Mouse (Mus musculus): ENCODE data around the gene Arid3b. TPM values are rescaled to one million over a fixed set of nuclear protein-coding genes. Genes with fewer than 3 reads are reported as not detected.

The Arid3b gene
- polyA plus RNA-seq, 1 experiment: 42.9 TPM

DNA sequence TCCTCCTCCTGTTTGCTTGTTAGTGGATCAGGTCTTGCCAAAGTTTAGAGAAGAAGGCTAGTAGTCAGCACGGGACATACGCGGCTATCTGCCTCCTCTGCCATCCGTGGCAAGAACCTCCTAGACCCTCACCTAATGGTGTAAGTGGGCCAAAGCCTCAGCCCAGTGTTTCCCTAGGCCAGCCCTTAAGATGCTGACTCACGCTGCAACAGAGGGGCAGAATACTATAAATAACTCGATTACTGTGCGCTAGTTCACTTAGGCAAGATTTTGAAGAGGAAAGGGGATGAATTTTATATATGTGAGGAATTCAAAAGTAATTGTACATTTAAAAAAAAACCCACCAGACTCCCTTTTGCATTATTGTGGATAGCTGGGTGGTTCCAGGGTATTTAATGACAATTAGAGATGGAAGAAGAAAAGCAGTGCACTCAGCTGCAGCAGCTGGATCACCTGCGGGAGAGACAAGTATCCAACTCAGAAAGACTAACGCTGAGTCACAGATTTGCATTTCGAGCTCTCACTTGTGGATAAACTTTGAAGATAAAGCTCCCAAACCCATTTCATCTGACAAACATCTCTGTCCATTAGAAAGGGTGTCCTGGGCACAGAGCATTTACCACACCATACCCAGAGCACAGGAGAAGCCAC lies 31.4 kb downstream of the Arid3b start:
- H3K27me3 ChIP-seq (ENCODE audit: control insufficient read depth, insufficient read depth, low read length): no peaks in the 10 kb centered on the region
- H3K36me3 ChIP-seq (ENCODE audit: control insufficient read depth, insufficient read depth, low read length): no peaks in the 10 kb centered on the region; the same call in none of the 2 replicates
- no peak overlapping the region for H3K27ac ChIP-seq (ENCODE audit: control insufficient read depth, insufficient read depth, low read depth, low read length)
- TF ChIP-seq POLR2A (IDR thresholded peaks at IDR 0.05; ENCODE audit: control insufficient read depth, low read depth, low read length): no peak
- no peak for TF ChIP-seq CTCF (IDR thresholded peaks at IDR 0.05; ENCODE audit: control insufficient read depth, insufficient read depth, insufficient replicate concordance, low read depth, low read length)
- no peaks in the 10 kb centered on the region for H3K4me1 ChIP-seq (ENCODE audit: control insufficient read depth, insufficient read depth, low read length)
- H3K4me3 ChIP-seq (ENCODE audit: control insufficient read depth, low read depth, low read length): no peak overlapping the region

GRCm38 (mm10) chr9:57803839-57804238 lies 32.8 kb downstream of the Arid3b start:
- TF ChIP-seq POLR2A (IDR thresholded peaks at IDR 0.05; ENCODE audit: control insufficient read depth, low read depth, low read length) (no peak), CTCF (IDR thresholded peaks at IDR 0.05; ENCODE audit: control insufficient read depth, insufficient read depth, insufficient replicate concordance, low read depth, low read length) (no peak)
- no peak overlapping the region for H3K27ac ChIP-seq (ENCODE audit: control insufficient read depth, insufficient read depth, low read depth, low read length)

GRCm38 (mm10) chr9:57803047-57803446 lies 33.5 kb downstream of the Arid3b start:
- TF ChIP-seq POLR2A (IDR thresholded peaks at IDR 0.05; ENCODE audit: control insufficient read depth, low read depth, low read length) (no peak), CTCF (IDR thresholded peaks at IDR 0.05; ENCODE audit: control insufficient read depth, insufficient read depth, insufficient replicate concordance, low read depth, low read length) (no peak)
- Histone ChIP-seq H3K4me1 (ENCODE audit: control insufficient read depth, insufficient read depth, low read length) (no peaks in the 10 kb centered on the region), H3K27me3 (ENCODE audit: control insufficient read depth, insufficient read depth, low read length) (no peaks in the 10 kb centered on the region), H3K36me3 (ENCODE audit: control insufficient read depth, insufficient read depth, low read length) (no peaks in the 10 kb centered on the region; the same call in 1 of the 2 replicates), H3K27ac (ENCODE audit: control insufficient read depth, insufficient read depth, low read depth, low read length) (no peak overlapping the region), H3K4me3 (ENCODE audit: control insufficient read depth, low read depth, low read length) (no peak overlapping the region)

More at GRCm38 (mm10) chr9:57803839-57804238, 32.8 kb downstream of the Arid3b start:
- no peak overlapping the region for H3K4me3 ChIP-seq (ENCODE audit: control insufficient read depth, low read depth, low read length)
- H3K4me1 ChIP-seq (ENCODE audit: control insufficient read depth, insufficient read depth, low read length): no peaks in the 10 kb centered on the region
- H3K27me3 ChIP-seq (ENCODE audit: control insufficient read depth, insufficient read depth, low read length): no peaks in the 10 kb centered on the region
- H3K36me3 ChIP-seq (ENCODE audit: control insufficient read depth, insufficient read depth, low read length): no peaks in the 10 kb centered on the region; the same call in 1 of the 2 replicates

DNA sequence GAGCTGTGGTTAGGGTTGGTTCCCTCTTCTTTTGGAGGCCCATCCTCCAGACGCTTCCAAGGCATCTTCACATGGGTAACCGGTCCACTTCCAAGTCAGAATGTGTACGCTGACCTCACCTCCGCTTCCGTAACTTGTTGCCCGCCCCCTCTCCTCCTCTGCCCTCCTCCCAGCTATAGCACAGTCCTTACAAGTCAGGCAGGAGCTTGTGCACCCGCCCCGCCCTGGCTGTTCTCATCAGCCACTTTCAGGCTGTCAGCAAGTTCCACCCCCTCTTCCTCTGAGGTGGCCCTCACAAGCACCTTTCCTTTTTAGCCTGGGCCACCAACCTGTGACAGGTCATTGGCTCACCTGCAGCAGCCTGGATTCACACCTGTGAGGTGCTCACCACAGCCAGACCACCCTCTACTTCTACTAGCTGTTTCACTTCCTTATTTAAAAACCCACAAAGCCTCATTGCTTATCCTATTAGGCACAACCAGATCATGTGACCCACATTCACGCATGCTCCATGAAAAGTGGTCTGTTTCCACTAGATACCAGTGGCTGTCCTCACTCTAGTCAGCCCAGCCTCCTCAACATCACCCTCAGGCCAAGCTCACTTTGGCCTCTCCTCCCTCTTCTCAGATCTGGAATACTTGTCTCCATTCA lies 36.1 kb downstream of the Arid3b start:
- Histone ChIP-seq H3K4me3 (ENCODE audit: control insufficient read depth, low read depth, low read length) (no peak overlapping the region), H3K27me3 (ENCODE audit: control insufficient read depth, insufficient read depth, low read length) (no peaks in the 10 kb centered on the region), H3K4me1 (ENCODE audit: control insufficient read depth, insufficient read depth, low read length) (no peaks in the 10 kb centered on the region), H3K36me3 (ENCODE audit: control insufficient read depth, insufficient read depth, low read length) (peaks cover 7% of the 10 kb centered on the region), H3K27ac (ENCODE audit: control insufficient read depth, insufficient read depth, low read depth, low read length) (no peak overlapping the region)
- TF ChIP-seq POLR2A (IDR thresholded peaks at IDR 0.05; ENCODE audit: control insufficient read depth, low read depth, low read length) (no peak), CTCF (IDR thresholded peaks at IDR 0.05; ENCODE audit: control insufficient read depth, insufficient read depth, insufficient replicate concordance, low read depth, low read length) (no peak)

GRCm38 (mm10) chr9:57798725-57799253 lies 37.8 kb downstream of the Arid3b start:
- peaks cover 8% of the 10 kb centered on the region for H3K36me3 ChIP-seq (ENCODE audit: control insufficient read depth, insufficient read depth, low read length)
- no peaks in the 10 kb centered on the region for H3K27me3 ChIP-seq (ENCODE audit: control insufficient read depth, insufficient read depth, low read length)
- H3K27ac ChIP-seq (ENCODE audit: control insufficient read depth, insufficient read depth, low read depth, low read length): no peak overlapping the region
- no peaks in the 10 kb centered on the region for H3K4me1 ChIP-seq (ENCODE audit: control insufficient read depth, insufficient read depth, low read length)
- TF ChIP-seq POLR2A (IDR thresholded peaks at IDR 0.05; ENCODE audit: control insufficient read depth, low read depth, low read length) (peak; percentile 34; the same call in 1 of the 2 replicates), CTCF (IDR thresholded peaks at IDR 0.05; ENCODE audit: control insufficient read depth, insufficient read depth, insufficient replicate concordance, low read depth, low read length) (no peak)
- peak overlapping the region; percentile 38 for H3K4me3 ChIP-seq (ENCODE audit: control insufficient read depth, low read depth, low read length)

- peaks cover 8% of the 10 kb centered on the region for H3K36me3 ChIP-seq (ENCODE audit: control insufficient read depth, insufficient read depth, low read length)
- TF ChIP-seq POLR2A (IDR thresholded peaks at IDR 0.05; ENCODE audit: control insufficient read depth, low read depth, low read length) (no peak), CTCF (IDR thresholded peaks at IDR 0.05; ENCODE audit: control insufficient read depth, insufficient read depth, insufficient replicate concordance, low read depth, low read length) (no peak)
- H3K27me3 ChIP-seq (ENCODE audit: control insufficient read depth, insufficient read depth, low read length): no peaks in the 10 kb centered on the region
- H3K27ac ChIP-seq (ENCODE audit: control insufficient read depth, insufficient read depth, low read depth, low read length): no peak overlapping the region
- H3K4me3 ChIP-seq (ENCODE audit: control insufficient read depth, low read depth, low read length): no peak overlapping the region
- no peaks in the 10 kb centered on the region for H3K4me1 ChIP-seq (ENCODE audit: control insufficient read depth, insufficient read depth, low read length)
These were observed 39.1 kb downstream of the Arid3b start for GRCm38 (mm10) chr9:57797456-57797855.

DNA sequence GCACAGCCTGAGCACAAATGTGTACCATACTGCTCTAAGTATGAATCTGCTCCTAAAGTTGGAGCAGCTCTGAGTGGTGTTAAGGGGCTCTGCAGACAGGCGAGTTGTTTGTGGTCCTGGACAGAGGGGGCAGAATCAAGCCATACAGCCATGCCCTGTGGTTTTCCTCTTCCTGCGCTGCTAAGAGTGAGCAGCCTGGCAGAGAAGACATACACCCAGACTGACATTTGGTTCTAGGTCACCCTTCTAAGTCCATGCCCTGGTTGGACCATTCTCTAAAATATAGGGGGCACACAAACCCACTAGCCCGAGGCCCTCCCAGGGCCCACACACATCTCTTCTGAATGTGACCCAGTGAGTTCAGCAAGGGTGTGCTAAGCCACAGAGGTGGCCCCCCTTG lies 46.9 kb downstream of the Arid3b start:
- peaks cover 4% of the 10 kb centered on the region; the same call in 1 of the 2 replicates for H3K36me3 ChIP-seq (ENCODE audit: control insufficient read depth, insufficient read depth, low read length)
- TF ChIP-seq CTCF (IDR thresholded peaks at IDR 0.05; ENCODE audit: control insufficient read depth, insufficient read depth, insufficient replicate concordance, low read depth, low read length) (no peak), POLR2A (IDR thresholded peaks at IDR 0.05; ENCODE audit: control insufficient read depth, low read depth, low read length) (no peak)

More for the DNA sequence above, 46.9 kb downstream of the Arid3b start:
- Histone ChIP-seq H3K27ac (ENCODE audit: control insufficient read depth, insufficient read depth, low read depth, low read length) (no peak overlapping the region), H3K4me1 (ENCODE audit: control insufficient read depth, insufficient read depth, low read length) (no peaks in the 10 kb centered on the region), H3K27me3 (ENCODE audit: control insufficient read depth, insufficient read depth, low read length) (no peaks in the 10 kb centered on the region), H3K4me3 (ENCODE audit: control insufficient read depth, low read depth, low read length) (no peak overlapping the region)
